Mouse (Mus musculus) heart, postnatal 0 days (tissue): ENCODE results near the gene Optc. TPM values are rescaled to one million over a fixed set of nuclear protein-coding genes. Genes with fewer than 3 reads are reported as not detected.
A peak's percentile ranks its signal among the peaks of the same experiment; 100 is the strongest.

Experiments used
- ATAC-seq: fragments of 200-750 bp; cut with Nextera tagmentation; 2 replicates; pipeline ENCODE4 v1.8.0; 2017; ENCODE audit warnings: low read depth, moderate number of reproducible peaks, moderate library complexity; ENCODE audit not compliant: insufficient read depth
- DNase-seq: peaks from one replicate; pipeline ENCODE4 v3.0.0-alpha.2; 2016; ENCODE audit warnings: low spot score
- H3K27ac ChIP-seq: fragments of 300-500 bp; sonication (generic); 2 replicates; pipeline ENCODE4 v1.5.1; 2014; ENCODE audit warnings: low read depth, mild to moderate bottlenecking
- H3K27me3 ChIP-seq: fragments of 300-500 bp; sonication (generic); 2 replicates; pipeline ENCODE4 v1.6.1; 2014; ENCODE audit warnings: low read length, mixed read lengths; ENCODE audit not compliant: control insufficient read depth, insufficient read depth
- H3K36me3 ChIP-seq: fragments of 300-500 bp; sonication (generic); replicated peaks from 2 replicates; pipeline ENCODE4 v1.6.1; 2014; ENCODE audit warnings: low read length, mixed read lengths; ENCODE audit not compliant: control insufficient read depth, insufficient read depth
- H3K4me1 ChIP-seq: fragments of 300-500 bp; sonication (generic); 2 replicates; pipeline ENCODE4 v1.6.1; 2014; ENCODE audit warnings: antibody characterized with exemption; ENCODE audit not compliant: control insufficient read depth, insufficient read depth
- H3K4me2 ChIP-seq: fragments of 300-500 bp; sonication (generic); 2 replicates; pipeline ENCODE4 v1.6.1; 2014; ENCODE audit warnings: low read depth, mild to moderate bottlenecking, low read length, moderate library complexity
- H3K4me3 ChIP-seq: fragments of 300-500 bp; sonication (generic); 2 replicates; pipeline ENCODE4 v1.5.1; 2014; ENCODE audit warnings: low read depth, low read length
- H3K9ac ChIP-seq: fragments of 300-500 bp; sonication (generic); replicated peaks from 2 replicates; pipeline ENCODE4 v1.6.1; 2014; ENCODE audit warnings: low read depth, low read length, mixed read lengths
- H3K9me3 ChIP-seq: fragments of 300-500 bp; sonication (generic); replicated peaks from 2 replicates; pipeline ENCODE4 v1.6.1; 2016; ENCODE audit warnings: low read length; ENCODE audit not compliant: control insufficient read depth
- CTCF ChIP-seq: IDR thresholded peaks from 2 replicates; pipeline ENCODE4 v1.5.1; 2016; ENCODE audit warnings: antibody characterized with exemption, control low read depth, low read depth
- EP300 ChIP-seq: IDR thresholded peaks from 2 replicates; pipeline ENCODE4 v1.6.1; 2016; ENCODE audit warnings: antibody characterized with exemption, low read depth
- WGBS: fragments of 180-500 bp; shearing (Covaris S2); extraction: QIAGEN DNeasy Blood & Tissue Kit; methylation state at CpG from one replicate; pipeline ENCODE4 v1.1.7; 2014; 5-methylcytosine and 5-hydroxymethylcytosine counted together
- polyA plus RNA-seq: library from polyadenylated mRNA; unstranded; fragments of >200 nt; fragmentation: Nextera tagmentation; extraction: Ambion mirVana; gene quantifications from 2 replicates; pipeline ENCODE4 v1.2.1, GENCODE M21; 2015
- total RNA-seq: library from RNA; depleted of rRNA; stranded (reverse); fragments of >200 nt; gene quantifications from 2 replicates; pipeline ENCODE4 v1.2.3, GENCODE M21; 2014; ENCODE audit warnings: low replicate concordance; rRNA removed

Gene Optc
- total and polyA plus RNA-seq, 2 experiments from 2014 or later: 0.07 to 3.2 TPM

DNA sequence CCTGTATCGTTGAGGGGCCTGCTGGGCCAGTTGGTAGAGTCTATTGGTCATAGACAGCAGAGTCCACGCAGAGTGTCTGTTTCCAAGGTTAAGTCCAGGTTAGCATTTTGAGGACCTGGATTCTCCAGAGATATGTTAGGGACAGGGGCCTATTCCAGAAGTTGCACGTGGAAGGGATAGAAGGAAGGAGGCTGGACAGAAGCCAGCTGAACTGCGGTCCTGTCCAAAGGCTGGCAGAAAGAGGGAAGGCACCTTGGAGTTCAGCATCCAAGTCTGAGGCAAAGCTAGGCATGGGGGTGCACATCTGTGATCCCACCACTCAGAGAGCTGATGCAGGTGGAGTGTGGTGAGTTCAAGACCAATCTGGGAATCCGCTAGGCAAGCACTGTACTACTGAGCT, 50.6 kb downstream of the Optc start:
- no peak overlapping the region for H3K4me2 ChIP-seq
- no peak overlapping the region for H3K4me3 ChIP-seq
- peaks cover 11% of the 10 kb centered on the region for H3K27me3 ChIP-seq
- H3K4me1 ChIP-seq: peaks cover 18% of the 10 kb centered on the region
- H3K9me3 ChIP-seq: no peaks in the 10 kb centered on the region
- TF ChIP-seq EP300: no peak
- no peak for TF ChIP-seq CTCF
- H3K27ac ChIP-seq: no peak overlapping the region
- ATAC-seq (no peak), DNase-seq (no peak)
- 77% methylated on average over 5 of the region's 5 CpGs for WGBS
- no peak overlapping the region for H3K9ac ChIP-seq
- no peaks in the 10 kb centered on the region for H3K36me3 ChIP-seq

DNA sequence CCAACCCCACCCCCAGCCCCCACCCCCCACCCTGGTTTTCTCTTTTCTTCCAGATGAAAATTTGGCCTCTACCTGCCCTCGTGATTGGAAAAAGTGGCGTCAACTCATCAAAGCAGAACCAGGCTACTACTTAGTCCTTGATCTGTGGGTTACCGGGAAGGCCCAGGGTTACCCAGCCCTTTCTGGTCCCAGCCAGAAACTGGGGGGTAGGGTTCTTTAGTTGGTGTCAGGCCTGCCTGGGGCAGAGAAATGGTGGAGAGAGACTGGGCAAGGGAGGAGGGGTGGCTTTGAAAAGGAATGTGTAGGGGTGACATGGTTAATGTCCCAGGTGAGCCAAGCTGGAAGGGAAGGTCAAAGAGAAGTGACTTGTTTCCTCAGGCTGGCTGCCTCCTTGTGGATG, 51.1 kb downstream of the Optc start:
- Histone ChIP-seq H3K9ac (no peak overlapping the region), H3K9me3 (no peaks in the 10 kb centered on the region), H3K4me1 (peaks cover 18% of the 10 kb centered on the region), H3K4me2 (no peak overlapping the region), H3K4me3 (no peak overlapping the region), H3K27me3 (peaks cover 11% of the 10 kb centered on the region), H3K27ac (no peak overlapping the region), H3K36me3 (no peaks in the 10 kb centered on the region)
- ATAC-seq (no peak), DNase-seq (no peak)
- TF ChIP-seq CTCF (no peak), EP300 (no peak)
- WGBS: 91% methylated on average over 3 of the region's 3 CpGs

DNA sequence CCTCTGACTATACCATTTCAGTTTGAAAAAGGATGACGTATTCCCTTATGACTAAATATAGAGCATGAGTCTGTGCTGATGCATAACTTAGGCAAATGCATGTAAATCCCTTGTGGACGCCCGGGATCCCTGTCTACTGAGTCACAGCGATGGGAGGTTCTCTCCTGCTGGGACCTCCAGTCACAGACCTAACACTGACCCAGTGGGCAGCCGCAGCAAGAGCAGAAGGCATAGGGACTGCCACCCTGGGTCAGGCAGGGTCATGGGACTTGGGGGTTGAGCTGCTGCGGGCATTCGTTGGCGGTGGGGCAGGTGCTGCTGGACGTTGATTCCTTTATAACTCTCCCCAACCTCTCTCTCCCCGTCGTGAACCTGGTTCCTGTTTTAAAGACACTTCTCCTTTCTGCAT, 51.7 kb downstream of the Optc start:
- no peaks in the 10 kb centered on the region for H3K36me3 ChIP-seq
- H3K27ac ChIP-seq: no peak overlapping the region
- H3K4me1 ChIP-seq: peaks cover 15% of the 10 kb centered on the region
- DNase-seq: no peak
- H3K9ac ChIP-seq: no peak overlapping the region
- TF ChIP-seq CTCF (no peak), EP300 (no peak)
- no peak overlapping the region for H3K4me3 ChIP-seq
- 55% methylated on average over 11 of the region's 11 CpGs for WGBS
- no peak for ATAC-seq
- H3K27me3 ChIP-seq: peaks cover 11% of the 10 kb centered on the region
- no peaks in the 10 kb centered on the region for H3K9me3 ChIP-seq
- no peak overlapping the region for H3K4me2 ChIP-seq

DNA sequence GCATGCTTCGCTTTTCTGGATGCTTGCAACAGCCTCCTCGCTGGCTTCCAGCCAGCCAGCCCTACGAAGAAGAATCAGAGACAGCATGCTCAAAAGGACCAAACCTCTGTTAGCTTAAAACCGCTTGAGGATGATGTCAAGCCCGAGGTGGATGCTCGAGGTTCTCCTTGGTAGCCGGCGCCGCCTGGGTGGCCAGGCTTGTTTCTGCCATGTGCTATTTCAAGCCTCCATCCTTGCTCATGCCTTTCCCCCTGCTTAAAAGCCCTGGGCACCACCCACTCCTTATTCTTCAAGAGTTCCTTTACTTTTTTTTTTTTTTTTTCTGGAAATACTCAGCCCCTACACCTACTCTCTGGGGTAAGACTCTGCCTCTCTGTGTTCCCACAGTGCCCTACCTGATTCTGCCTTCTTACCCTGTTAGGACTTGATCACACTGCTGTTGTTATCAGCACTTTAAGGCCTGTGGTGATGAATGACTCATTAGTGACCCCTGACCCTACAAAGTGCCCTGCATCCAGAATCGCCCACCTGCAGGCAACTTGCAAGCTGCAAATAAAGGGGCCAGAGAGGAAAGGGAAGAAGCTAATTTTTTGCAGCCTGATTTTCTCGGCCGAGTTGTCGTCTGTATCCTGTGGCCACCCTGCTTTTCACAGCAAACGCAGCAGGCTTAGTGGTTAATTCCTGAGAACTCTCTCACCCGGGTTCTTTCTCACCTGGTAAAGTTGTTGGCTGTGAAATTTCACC, 52.4 kb downstream of the Optc start:
- peak overlapping the region; percentile 60 for H3K4me2 ChIP-seq
- H3K36me3 ChIP-seq: no peaks in the 10 kb centered on the region
- peak overlapping the region; percentile 32 for H3K4me3 ChIP-seq
- no peaks in the 10 kb centered on the region for H3K9me3 ChIP-seq
- H3K4me1 ChIP-seq: peaks cover 12% of the 10 kb centered on the region
- TF ChIP-seq EP300 (no peak), CTCF (no peak)
- 21% methylated on average over 15 of the region's 15 CpGs for WGBS
- no peak for ATAC-seq
- H3K27ac ChIP-seq: no peak overlapping the region
- no peak for DNase-seq
- H3K9ac ChIP-seq: no peak overlapping the region
- peaks cover 11% of the 10 kb centered on the region for H3K27me3 ChIP-seq

DNA sequence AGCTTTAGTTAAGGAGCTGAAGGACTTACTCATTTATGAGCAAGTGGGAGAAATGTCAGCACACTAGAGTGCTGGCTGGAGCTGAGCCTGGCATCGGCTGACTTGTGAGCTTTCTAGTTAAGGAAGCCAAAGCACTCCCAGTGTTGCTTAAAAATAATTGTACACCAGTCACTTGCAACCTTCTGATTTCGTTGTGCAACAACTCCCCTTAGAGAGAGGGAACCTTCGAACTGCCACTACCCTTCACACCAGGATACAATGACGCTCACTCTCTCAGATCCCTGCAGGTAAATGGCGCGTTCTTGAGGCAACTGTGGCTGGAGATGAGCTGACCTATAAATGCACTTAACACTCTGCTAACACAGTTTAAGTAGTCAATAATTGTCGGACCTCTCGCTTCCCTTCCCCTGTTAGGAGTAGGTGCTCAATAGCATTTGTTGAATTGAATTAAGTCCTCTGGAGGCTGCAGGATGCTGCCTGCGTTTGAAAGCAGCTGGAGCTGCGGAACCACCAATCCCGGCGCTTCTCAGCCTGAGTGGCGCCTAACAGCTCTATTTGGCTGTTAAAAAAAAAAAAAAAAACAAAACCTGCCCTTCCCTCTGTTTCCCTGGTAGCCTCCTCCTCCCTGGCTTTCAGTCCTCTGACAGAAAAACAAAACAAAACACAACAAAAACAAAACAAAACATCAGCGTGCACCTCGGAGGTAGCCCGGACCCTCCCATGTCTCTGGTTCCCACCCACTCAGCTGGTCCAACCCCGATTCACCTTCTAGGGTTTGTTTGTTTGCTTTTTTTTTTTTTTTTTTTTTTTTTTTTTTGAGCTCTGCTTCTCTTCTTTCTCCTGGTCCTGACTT, 53.2 kb downstream of the Optc start:
- H3K9ac ChIP-seq: no peak overlapping the region
- no peaks in the 10 kb centered on the region for H3K9me3 ChIP-seq
- no peaks in the 10 kb centered on the region for H3K36me3 ChIP-seq
- H3K4me2 ChIP-seq: peak overlapping the region; percentile 60
- no peak for DNase-seq
- peak overlapping the region; percentile 32 for H3K4me3 ChIP-seq
- WGBS: 5% methylated on average over 17 of the region's 17 CpGs
- no peak for ATAC-seq
- peaks cover 11% of the 10 kb centered on the region for H3K27me3 ChIP-seq
- no peak for TF ChIP-seq EP300
- no peak overlapping the region for H3K27ac ChIP-seq
- peaks cover 12% of the 10 kb centered on the region for H3K4me1 ChIP-seq

Other genes with a start within 250 kb of the Optc start
- 7.3 and 18.8 TPM in 2 replicates for gene Zbed6, start 247.1 kb downstream of the Optc start, total RNA-seq
- gene Zbed6, start 247.1 kb downstream of the Optc start, polyA plus RNA-seq: not detected in 2 replicates
- 2.6 and 8.6 TPM in 2 replicates for gene Gm38394, start 246.7 kb downstream of the Optc start, total RNA-seq
- 2.0 and 2.1 TPM in 2 replicates for gene Gm38394, start 246.7 kb downstream of the Optc start, polyA plus RNA-seq
- 0.15 and 0.35 TPM in 2 replicates for gene Lax1, start 217.9 kb downstream of the Optc start, total RNA-seq
- 0.10 and 0.15 TPM in 2 replicates for gene Lax1, start 217.9 kb downstream of the Optc start, polyA plus RNA-seq
- 27.8 and 34.5 TPM in 2 replicates for gene Atp2b4, start 107.0 kb downstream of the Optc start, total RNA-seq
- gene Atp2b4, start 107.0 kb downstream of the Optc start, polyA plus RNA-seq: 3.9 and 5.0 TPM in 2 replicates
- 5.4 and 6.1 TPM in 2 replicates for gene Prelp, start 13.4 kb upstream of the Optc start, total RNA-seq
- 6.2 and 6.5 TPM in 2 replicates for gene Prelp, start 13.4 kb upstream of the Optc start, polyA plus RNA-seq
- 11.2 and 12.5 TPM in 2 replicates for gene Fmod, start 129.3 kb upstream of the Optc start, total RNA-seq
- 7.7 and 8.9 TPM in 2 replicates for gene Fmod, start 129.3 kb upstream of the Optc start, polyA plus RNA-seq
- 46.8 and 52.9 TPM in 2 replicates for gene Btg2, start 171.1 kb upstream of the Optc start, total RNA-seq
- gene Btg2, start 171.1 kb upstream of the Optc start, polyA plus RNA-seq: 27.4 and 33.7 TPM in 2 replicates
- gene Chit1, start 203.2 kb upstream of the Optc start, total RNA-seq: 0.76 and 1.5 TPM in 2 replicates
- 0.19 and 0.30 TPM in 2 replicates for gene Chit1, start 203.2 kb upstream of the Optc start, polyA plus RNA-seq